Mouse (Mus musculus): ENCODE results near the gene Zbtb20. TPM values are rescaled to one million over a fixed set of nuclear protein-coding genes. Genes with fewer than 3 reads are reported as not detected.

The Zbtb20 gene
- polyA plus RNA-seq, 2 experiments = 0.40 to 2.2 TPM

- H3K4me2 ChIP-seq (ENCODE audit: low read depth) = no peak overlapping the region
- ATAC-seq (ENCODE audit: insufficient read depth) (no peak), DNase-seq (ENCODE audit: low read depth in 3 of 3, low spot score in 3 of 3) (no peak)
- H3K4me3 ChIP-seq (ENCODE audit: insufficient read depth in 1 of 2, low read depth in 2 of 2, low read length in 2 of 2) = no peak overlapping the region
- H3K9me3 ChIP-seq (ENCODE audit: control insufficient read depth, low read length) = no peaks in the 10 kb centered on the region
- WGBS (ENCODE audit: insufficient replicate concordance) = 44% methylated on average over 3 of the region's 3 CpGs
- H3K4me1 ChIP-seq (replicated peaks; ENCODE audit: control insufficient read depth in 2 of 2, insufficient read depth in 2 of 2, low read length in 1 of 2) = no peaks in the 10 kb centered on the region; a peak in 1 of 4 replicates
- H3K36me3 ChIP-seq (replicated peaks; ENCODE audit: control insufficient read depth, insufficient read depth, low read depth) = no peaks in the 10 kb centered on the region
- TF ChIP-seq CTCF (IDR thresholded peaks at IDR 0.05; ENCODE audit: low read depth) (peak; percentile 37), EP300 (IDR thresholded peaks at IDR 0.05; ENCODE audit: low read depth) (no peak)
- H3K27me3 ChIP-seq (ENCODE audit: control insufficient read depth, insufficient read depth, low read length) = no peaks in the 10 kb centered on the region
- no peak overlapping the region for H3K9ac ChIP-seq (replicated peaks)
- no peak overlapping the region for H3K27ac ChIP-seq
Observed at GRCm38 (mm10) chr16:43434941-43435340, 559.3 kb downstream of the Zbtb20 start.

GRCm38 (mm10) chr16:43438878-43439371 lies 563.2 kb downstream of the Zbtb20 start:
- DNase-seq (ENCODE audit: low read depth in 3 of 3, low spot score in 3 of 3) (no peak), ATAC-seq (ENCODE audit: insufficient read depth) (no peak)
- H3K9ac ChIP-seq (replicated peaks) = no peak overlapping the region
- TF ChIP-seq EP300 (IDR thresholded peaks at IDR 0.05; ENCODE audit: low read depth) (no peak), CTCF (IDR thresholded peaks at IDR 0.05; ENCODE audit: low read depth) (no peak)
- no peaks in the 10 kb centered on the region for H3K9me3 ChIP-seq (ENCODE audit: control insufficient read depth, low read length)
- H3K27ac ChIP-seq = no peak overlapping the region
- no peak overlapping the region for H3K4me2 ChIP-seq (ENCODE audit: low read depth)
- no peak overlapping the region for H3K4me3 ChIP-seq (ENCODE audit: insufficient read depth in 1 of 2, low read depth in 2 of 2, low read length in 2 of 2)
- no peaks in the 10 kb centered on the region for H3K36me3 ChIP-seq (replicated peaks; ENCODE audit: control insufficient read depth, insufficient read depth, low read depth)
- H3K4me1 ChIP-seq (replicated peaks; ENCODE audit: control insufficient read depth in 2 of 2, insufficient read depth in 2 of 2, low read length in 1 of 2) = no peaks in the 10 kb centered on the region
- H3K27me3 ChIP-seq (ENCODE audit: control insufficient read depth, insufficient read depth, low read length) = no peaks in the 10 kb centered on the region
- WGBS (ENCODE audit: insufficient replicate concordance) = 39% methylated on average over 8 of the region's 8 CpGs

- Histone ChIP-seq H3K9me3 (ENCODE audit: control insufficient read depth, low read length) (no peaks in the 10 kb centered on the region), H3K9ac (replicated peaks) (no peak overlapping the region), H3K4me1 (replicated peaks; ENCODE audit: control insufficient read depth in 2 of 2, insufficient read depth in 2 of 2, low read length in 1 of 2) (no peaks in the 10 kb centered on the region), H3K27ac (no peak overlapping the region), H3K27me3 (ENCODE audit: control insufficient read depth, insufficient read depth, low read length) (no peaks in the 10 kb centered on the region), H3K36me3 (replicated peaks; ENCODE audit: control insufficient read depth, insufficient read depth, low read depth) (no peaks in the 10 kb centered on the region), H3K4me2 (ENCODE audit: low read depth) (no peak overlapping the region), H3K4me3 (ENCODE audit: insufficient read depth in 1 of 2, low read depth in 2 of 2, low read length in 2 of 2) (no peak overlapping the region)
- no peak for DNase-seq (ENCODE audit: low read depth in 3 of 3, low spot score in 3 of 3)
- no peak for ATAC-seq (ENCODE audit: insufficient read depth)
- no peak for TF ChIP-seq EP300 (IDR thresholded peaks at IDR 0.05; ENCODE audit: low read depth)
- no peak for TF ChIP-seq CTCF (IDR thresholded peaks at IDR 0.05; ENCODE audit: low read depth)
- 67% methylated on average over 6 of the region's 6 CpGs for WGBS (ENCODE audit: insufficient replicate concordance)
Observed at GRCm38 (mm10) chr16:43441392-43441791, 565.7 kb downstream of the Zbtb20 start.

GRCm38 (mm10) chr16:43443034-43443433 lies 567.4 kb downstream of the Zbtb20 start:
- Histone ChIP-seq H3K27ac (no peak overlapping the region), H3K27me3 (ENCODE audit: control insufficient read depth, insufficient read depth, low read length) (no peaks in the 10 kb centered on the region), H3K9me3 (ENCODE audit: control insufficient read depth, low read length) (no peaks in the 10 kb centered on the region), H3K4me2 (ENCODE audit: low read depth) (no peak overlapping the region), H3K4me3 (ENCODE audit: insufficient read depth in 1 of 2, low read depth in 2 of 2, low read length in 2 of 2) (no peak overlapping the region), H3K36me3 (replicated peaks; ENCODE audit: control insufficient read depth, insufficient read depth, low read depth) (no peaks in the 10 kb centered on the region), H3K9ac (replicated peaks) (no peak overlapping the region), H3K4me1 (replicated peaks; ENCODE audit: control insufficient read depth in 2 of 2, insufficient read depth in 2 of 2, low read length in 1 of 2) (no peaks in the 10 kb centered on the region)
- no peak for ATAC-seq (ENCODE audit: insufficient read depth)
- DNase-seq (ENCODE audit: low read depth in 3 of 3, low spot score in 3 of 3) = no peak
- WGBS (ENCODE audit: insufficient replicate concordance) = 58% methylated on average over 2 of the region's 2 CpGs
- TF ChIP-seq CTCF (IDR thresholded peaks at IDR 0.05; ENCODE audit: low read depth) = no peak
- no peak for TF ChIP-seq EP300 (IDR thresholded peaks at IDR 0.05; ENCODE audit: low read depth)

- Histone ChIP-seq H3K27ac (no peak overlapping the region), H3K4me1 (replicated peaks; ENCODE audit: control insufficient read depth in 2 of 2, insufficient read depth in 2 of 2, low read length in 1 of 2) (no peaks in the 10 kb centered on the region), H3K36me3 (replicated peaks; ENCODE audit: control insufficient read depth, insufficient read depth, low read depth) (no peaks in the 10 kb centered on the region), H3K9ac (replicated peaks) (no peak overlapping the region), H3K4me3 (ENCODE audit: insufficient read depth in 1 of 2, low read depth in 2 of 2, low read length in 2 of 2) (no peak overlapping the region), H3K4me2 (ENCODE audit: low read depth) (no peak overlapping the region), H3K9me3 (ENCODE audit: control insufficient read depth, low read length) (no peaks in the 10 kb centered on the region), H3K27me3 (ENCODE audit: control insufficient read depth, insufficient read depth, low read length) (no peaks in the 10 kb centered on the region)
- 25% methylated on average over 5 of the region's 5 CpGs for WGBS (ENCODE audit: insufficient replicate concordance)
- no peak for ATAC-seq (ENCODE audit: insufficient read depth)
- DNase-seq (ENCODE audit: low read depth in 3 of 3, low spot score in 3 of 3) = peak in 1 of 3 experiments; percentile 1
- TF ChIP-seq EP300 (IDR thresholded peaks at IDR 0.05; ENCODE audit: low read depth) (no peak), CTCF (IDR thresholded peaks at IDR 0.05; ENCODE audit: low read depth) (no peak)
Observed at GRCm38 (mm10) chr16:43448141-43448981, 572.7 kb downstream of the Zbtb20 start.

Data from liver, embryonic 14.5 days (tissue).